Mouse (Mus musculus) CH12F3 (cell line): ENCODE measurements around the gene Nkap.
"Not testable (repeated sequence)": the region's sequence is repeated elsewhere in the genome, so short reads cannot be mapped to it uniquely, and the experiment has no call there.

ENCODE experiments used
- in situ Hi-C: fragments of 300-500 bp; cut with MboI; formaldehyde crosslinking; loops from 2 replicates; pipeline ENCODE4 v1.14.3; 2020; ENCODE audit warnings: low sequenced_read_pairs

The Nkap gene

DNA sequence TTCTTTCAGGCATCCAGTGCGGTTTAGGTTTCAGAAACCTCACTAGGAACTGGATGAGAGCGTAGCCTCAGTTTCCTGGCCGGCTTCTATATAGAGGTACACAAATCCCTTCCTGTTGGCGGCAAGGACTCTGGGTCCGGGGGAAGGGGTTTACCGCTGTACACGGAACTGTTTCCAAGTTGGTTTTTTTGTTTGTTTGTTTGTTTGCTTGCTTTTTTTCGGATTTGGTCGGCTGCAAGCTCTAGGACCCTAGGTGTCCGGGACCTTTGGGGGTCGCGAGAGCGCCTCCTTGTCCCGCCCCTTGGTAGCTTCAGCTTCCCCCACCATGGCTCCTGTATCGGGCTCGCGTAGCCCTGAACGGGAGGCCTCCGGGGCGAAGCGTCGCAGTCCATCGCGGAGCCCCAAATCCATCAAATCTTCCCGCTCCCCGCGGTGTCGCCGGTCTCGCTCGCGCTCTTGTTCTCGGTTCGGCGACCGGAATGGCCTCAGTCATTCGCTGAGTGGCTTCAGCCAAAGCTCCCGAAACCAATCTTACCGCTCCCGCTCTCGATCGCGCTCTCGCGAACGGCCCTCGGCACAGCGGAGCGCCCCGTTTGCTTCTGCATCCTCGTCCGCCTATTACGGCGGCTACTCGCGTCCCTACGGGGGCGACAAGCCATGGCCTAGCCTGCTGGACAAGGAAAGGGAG, at the start of gene Nkap:
Nkap (plus strand) TSS at position 125 of the 688 bp plus-strand sequence.
- in situ Hi-C loops: no loop called here

DNA sequence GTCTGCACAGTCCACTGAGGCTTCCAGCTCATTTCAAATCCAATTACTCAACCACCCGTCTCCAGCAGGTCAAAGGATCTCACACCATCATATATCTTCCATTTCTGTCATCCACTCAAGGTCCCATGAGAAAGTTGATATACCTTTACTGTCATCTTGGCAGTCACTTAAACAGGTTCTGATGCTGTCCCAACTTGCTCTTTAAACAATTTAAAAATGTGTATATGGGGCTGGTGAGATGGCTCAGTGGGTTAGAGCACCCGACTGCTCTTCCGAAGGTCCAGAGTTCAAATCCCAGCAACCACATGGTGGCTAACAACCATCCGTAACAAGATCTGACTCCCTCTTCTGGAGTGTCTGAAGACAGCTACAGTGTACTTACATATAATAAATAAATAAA, 46.2 kb upstream of the Nkap start:
- in situ Hi-C loops: not testable (repeated sequence)

DNA sequence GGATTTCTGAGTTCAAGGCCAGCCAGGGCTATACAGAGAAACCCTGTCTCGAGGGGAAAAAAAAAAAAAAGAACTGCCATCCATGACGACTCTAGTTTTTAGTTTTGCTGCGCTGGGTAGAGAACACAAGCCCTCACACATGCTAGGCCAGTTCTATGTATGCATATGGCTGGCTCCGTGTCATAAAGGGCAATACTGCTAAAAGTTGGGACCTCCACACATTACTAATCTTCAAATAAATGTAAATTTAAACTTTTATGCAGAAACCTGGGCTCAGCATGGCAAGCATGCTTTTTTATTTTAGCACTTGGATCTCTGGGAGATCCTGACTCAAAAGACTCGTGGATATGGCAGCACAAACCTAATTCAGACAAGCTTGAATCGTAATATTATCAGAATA, 45.4 kb upstream of the Nkap start:
- in situ Hi-C loops: no loop called here

DNA sequence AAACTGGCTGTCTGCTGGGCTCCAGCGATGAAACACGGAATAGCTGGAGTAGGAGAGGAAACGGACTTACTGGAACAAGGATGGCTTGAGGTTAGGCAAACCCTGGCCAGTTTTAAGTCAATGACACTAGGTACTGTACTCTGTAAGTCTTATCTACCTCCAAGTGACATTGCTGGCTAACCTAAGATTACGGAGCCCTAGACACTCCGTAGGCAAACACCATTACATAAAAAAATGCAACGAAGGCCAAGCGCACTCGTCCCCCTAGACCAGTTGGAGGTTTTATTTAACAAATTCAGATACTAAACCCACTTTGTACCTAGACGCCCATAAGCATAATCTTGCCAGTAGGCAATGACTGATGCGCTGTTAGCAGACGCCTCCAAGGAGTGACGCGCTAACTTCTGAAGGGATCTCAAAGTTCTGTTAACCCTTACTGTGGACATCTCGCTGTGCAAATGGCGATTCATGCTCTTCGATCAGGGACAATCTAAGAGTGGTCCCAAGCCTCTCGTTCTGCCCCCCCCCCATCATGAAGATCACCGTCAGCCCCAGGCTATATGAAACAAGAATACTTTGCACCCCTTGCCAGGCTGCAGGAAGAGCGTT, 42.2 kb upstream of the Nkap start:
- in situ Hi-C loops: no loop called here

DNA sequence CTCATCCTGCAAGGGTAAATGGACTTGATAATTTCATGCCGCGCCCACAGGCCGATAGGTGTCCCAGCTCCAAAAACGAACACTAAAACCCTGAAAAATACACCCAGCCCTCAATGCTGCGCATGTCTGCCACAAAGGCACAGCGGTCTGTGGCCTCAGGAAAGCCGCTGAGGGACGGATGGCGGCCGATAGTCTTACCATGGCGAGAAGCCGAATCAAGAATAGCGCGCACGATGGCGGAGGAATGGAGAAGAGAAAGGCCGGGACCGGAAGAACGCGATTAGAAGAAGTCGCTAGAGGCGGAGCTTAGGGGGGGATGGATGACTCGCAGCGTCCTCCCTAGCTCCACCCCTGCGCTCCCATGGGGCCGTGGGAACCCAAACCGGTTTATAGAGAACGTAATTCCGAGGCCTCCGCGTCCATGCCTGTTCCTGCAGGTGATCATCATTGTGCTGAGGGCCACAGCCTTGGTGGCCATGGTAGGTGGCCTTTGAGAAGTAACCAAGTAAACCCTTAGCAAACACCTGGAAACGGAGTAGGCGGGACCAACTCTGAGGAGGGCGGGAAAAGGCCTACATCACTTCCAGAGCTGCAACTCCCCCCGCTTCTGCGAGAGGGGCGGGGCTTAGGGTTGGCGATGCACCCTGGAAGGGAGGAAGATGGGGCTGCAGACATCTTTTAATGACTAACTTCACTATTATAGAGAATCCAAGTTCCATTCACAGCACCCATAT, 41.5 kb upstream of the Nkap start, which contains the start of gene Rpl39:
Rpl39 (minus strand) TSS at position 476 of the 734 bp plus-strand sequence.
- in situ Hi-C loops: no loop called here

DNA sequence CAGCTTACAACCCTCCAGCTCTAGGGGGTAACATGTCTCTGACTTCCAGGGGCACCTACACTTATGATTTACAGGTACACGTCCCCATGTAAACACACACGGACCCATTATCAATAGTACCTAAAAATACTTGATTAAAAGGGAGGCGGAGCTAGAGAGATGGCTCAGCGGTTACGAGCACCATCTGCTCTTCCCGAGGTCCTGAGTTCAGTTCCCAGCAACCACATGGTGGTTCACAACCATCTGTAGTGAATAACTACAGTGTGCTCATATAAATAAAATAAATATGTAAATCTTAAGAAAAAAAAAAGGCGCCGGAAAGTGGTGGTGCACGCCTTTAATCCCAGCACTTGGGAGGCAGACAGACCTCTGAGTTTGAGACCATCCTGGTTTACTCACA, 40.9 kb upstream of the Nkap start:
- in situ Hi-C loops: no loop called here

DNA sequence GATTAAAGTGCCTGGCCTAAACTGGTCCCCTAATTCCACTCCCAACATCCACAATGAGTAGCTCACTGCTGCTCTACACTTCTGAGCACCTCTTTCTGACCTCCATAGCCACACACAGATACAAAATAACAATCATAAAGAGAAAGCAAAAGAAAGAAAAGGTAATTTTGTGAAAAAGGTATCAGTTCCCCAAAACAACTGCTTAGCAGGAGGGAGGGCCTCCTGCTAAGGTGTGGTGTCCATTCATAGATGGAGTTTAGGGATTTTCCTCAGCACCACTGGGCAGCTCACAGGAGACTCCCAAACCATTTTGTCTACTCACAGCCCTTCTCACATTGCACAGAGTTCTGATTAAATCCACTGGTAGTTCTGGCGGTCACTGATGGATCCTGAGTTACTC, 37.8 kb upstream of the Nkap start:
- in situ Hi-C loops: no loop called here

DNA sequence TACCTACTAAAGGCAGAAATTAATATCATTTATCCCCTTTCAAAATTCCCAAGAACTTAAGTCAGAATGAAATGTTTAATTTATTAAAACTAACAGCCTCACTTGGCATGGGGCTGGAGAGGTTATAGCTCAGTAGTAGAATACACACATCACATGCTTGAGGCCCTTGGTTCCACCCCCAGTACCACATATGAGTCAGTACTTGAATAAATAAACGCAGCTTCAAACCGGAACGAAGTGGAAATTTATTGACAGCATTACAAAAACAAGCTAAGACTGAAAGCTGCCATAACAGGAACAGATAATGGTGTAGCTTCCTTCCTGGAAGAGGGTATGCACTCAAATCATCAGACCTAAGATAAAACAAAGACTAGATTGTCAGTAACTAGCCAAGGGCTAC, 35.1 kb upstream of the Nkap start:
- in situ Hi-C loops: no loop called here

DNA sequence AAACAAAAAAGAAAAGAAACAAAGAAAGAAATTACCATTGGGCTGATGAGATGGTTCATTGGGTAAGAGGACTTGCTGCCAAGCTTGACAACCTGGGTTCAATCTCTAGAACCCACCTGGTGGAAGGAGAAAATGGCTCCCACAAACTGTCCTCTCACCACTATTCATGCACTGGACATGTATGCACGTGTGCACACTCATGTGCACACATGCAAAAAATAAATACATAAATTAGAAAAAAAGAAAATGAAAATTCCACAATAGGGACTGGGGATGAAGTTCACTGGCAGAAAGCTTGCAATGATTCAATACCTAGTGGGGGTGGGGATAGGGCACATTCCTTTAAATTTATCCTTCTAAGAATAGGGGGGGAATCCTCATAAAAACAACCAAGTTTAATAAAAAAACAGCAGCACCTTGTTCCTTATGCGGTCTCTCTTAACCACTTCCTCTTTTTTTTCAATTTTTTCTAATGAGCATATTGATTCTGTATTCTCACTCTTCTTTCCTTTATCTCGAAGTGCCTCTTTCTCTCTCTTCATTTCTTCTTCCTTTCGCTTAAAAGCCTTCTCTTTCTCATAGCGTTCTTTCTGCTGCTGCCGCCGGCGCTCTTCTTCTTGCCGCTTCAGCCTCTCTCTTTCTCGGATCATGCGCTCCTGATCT, 31.4 kb upstream of the Nkap start:
- in situ Hi-C loops: no loop called here

DNA sequence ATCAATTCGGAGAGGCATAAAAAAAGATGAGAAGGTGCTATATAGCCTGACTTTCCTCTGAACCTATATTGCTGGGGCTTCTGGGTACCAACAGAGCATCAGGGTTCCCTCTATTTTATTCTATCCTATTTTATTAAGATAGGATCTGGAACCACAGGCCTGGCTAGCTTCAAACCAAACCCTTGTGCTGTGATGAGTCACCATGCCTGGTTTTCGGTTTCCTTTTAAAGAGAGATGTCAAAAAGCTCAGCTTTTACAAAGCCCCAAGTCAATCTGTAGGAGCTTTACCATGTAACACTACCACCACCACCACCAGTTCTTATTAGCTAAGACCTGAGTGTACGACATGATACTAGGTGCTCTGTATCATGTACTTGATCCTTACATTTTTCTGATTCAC, 27.9 kb upstream of the Nkap start:
- in situ Hi-C loops: no loop called here

DNA sequence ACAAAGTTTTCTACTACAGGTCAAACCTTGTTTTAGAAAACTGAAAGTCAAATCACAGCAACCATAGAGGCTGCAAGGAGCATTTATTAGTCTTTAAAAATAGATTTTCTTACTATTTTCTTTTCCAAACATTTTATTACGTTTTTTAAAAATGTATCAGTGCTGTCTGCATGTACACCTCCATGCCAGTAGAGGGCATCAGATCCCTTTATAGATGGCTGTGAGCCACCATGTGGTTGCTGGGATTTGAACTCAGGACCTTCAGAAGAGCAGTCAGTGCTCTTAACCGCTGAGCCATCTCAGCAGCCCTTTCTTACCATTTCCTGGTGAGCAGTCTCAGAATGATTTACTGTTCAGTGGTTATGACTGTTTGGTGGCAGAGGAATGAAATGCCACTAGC, 22.8 kb upstream of the Nkap start:
- in situ Hi-C loops: no loop called here

DNA sequence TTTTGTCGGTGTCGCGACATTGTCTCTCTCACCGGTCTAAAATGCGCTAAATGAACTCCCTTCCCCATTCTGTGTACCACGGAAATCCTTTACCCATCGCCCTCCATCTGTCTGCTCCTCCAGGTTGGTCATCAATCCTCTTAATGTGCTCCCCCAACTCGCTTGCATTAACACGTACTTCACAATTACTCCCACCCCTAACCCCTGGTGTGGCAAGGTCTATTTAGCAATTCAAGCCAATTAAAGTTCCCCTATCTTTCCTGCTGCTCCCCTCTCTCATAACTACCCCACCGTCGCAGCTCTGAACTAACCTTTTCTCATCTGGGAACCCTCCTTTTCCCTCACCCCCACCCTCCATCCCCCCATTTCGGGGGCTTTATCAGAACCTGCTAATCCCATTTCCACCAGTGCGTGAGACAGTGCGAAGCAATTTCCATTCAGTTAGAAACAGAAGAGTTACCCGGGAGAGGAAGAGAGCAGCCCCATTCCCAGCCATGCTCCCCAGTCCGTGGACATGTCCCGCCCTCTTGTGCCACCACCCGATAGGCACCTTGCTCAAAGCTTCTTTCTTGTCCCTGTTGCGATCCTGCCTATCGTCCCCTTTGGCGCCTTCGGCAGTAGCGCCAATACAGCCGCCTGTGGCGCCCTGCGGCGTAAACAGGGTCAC, 16.9 kb upstream of the Nkap start:
- in situ Hi-C loops: no loop called here

DNA sequence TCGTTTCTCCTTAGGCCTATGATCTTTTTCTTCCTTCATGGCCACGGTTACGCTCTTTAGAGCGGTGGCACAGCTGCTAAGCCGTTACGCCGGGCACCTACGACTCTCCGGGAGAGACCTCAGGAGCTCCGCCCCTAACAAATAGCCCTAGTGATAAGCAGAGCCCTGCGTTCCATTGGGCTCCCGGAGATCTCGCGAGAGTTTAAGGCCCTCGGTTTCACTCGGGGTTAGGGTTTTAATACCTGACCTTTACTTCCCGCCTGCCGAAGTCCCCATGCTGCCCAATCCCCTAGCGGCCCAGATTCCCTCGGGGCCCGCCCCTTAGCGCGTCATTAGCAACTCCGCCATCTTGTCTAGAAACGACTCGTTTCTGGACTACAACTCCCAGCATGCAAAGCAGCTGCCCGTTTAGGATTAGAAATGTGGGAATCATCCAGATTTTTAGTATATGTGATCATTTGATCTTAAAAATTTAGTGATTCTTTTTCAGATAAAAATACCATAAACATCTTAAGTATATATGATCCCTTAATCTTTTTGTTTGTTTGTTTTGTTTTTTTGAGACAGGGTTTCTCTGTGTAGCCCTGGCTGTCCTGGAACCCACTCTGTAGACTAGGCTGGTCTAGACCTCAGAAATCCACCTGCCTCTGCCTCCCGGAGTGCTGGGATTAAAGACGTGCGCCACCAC, 16.3 kb upstream of the Nkap start, which contains the start of gene Upf3b:
Upf3b (minus strand) TSS at position 130 of the 688 bp plus-strand sequence.
- in situ Hi-C loops: no loop called here

DNA sequence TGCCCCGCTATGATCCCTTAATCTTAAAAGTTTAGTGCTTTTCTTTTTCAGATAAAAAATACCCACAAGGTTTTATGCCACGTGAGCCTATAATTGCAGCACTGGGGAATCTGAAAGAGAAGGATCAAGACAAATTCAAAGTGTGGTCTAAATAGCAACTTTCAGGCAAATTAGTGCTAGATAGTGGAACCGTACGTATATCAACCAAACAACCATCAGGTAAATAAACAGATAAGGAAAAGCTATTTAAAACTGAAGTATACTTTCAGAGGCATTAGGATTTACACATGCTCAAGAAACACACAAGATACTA, 15.8 kb upstream of the Nkap start:
- in situ Hi-C loops: no loop called here

DNA sequence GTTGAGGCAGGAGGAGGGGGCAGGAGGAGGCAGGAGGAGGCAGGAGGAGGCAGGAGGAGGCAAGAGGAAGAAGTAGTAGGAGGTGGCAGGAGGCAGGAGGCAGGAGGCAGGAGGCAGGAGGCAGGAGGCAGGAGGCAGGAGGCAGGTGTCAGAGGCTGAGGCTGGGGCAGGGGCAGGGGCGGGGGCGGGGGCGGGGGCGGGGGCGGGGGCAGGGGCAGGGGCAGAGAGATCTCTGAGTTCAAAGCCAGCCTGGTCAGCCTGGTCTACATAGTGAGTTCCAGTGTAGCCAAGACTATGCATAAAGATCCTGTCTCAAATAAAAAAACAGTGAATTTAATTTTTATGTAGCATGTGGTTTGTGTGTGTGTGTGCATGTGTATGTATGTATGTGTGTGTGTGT, 9.5 kb upstream of the Nkap start:
- in situ Hi-C loops: no loop called here

DNA sequence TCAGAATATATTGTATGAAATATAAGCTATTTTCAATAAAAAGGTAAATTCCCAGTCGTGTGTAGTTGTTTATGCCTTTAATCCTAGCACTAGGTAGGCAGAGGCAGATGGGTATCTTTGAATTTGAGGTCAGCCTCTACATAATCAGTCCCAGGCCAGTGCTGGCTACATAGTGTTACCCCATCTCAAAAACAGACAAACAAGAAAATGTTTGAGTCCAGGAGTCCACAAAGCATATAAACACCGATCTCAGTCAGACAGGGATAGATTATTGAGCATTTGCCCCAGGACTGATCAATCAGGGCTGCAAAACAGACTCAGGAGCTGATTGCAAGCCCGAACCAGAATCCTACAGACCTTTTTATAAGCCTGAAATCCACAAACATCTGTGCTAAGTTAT, 7.0 kb upstream of the Nkap start:
- in situ Hi-C loops: no loop called here

DNA sequence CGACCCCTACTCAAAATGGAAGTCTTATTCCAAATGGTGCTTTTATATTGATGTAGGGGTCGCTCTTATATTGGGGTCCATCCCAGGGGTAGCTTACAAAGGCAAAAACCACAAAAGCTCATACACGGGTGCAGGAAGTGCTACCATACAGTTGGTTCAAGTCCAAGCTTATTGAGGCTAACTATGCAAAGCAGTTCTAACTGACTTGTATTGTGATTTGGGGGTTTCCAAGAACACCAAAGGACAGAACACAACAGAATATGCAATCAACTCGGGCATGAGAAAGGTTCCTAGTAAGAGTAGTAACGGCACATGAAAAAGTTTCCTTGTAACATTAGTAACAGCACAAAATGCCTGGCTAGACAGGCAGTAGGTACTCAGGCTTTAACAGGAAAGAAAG, 6.4 kb upstream of the Nkap start:
- in situ Hi-C loops: no loop called here

DNA sequence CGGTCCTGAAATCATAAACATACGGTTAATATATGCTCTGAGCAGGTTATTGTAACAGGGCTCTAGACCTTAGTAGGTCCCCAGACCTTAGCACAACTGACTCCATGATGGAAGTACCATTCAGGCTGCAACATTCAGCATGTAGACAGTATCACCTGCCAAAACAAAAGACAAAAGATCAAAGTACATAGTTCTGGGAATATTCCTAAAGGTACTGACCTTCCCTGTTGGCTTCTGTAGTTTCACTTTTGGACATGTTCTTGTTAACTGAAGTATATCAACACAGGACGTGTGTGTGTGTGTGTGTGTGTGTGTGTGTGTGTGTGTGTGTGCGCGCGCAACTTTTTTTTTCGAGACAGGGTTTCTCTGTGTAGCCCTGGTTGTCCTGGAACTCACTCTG, 1.1 kb upstream of the Nkap start:
- in situ Hi-C loops: no loop called here

DNA sequence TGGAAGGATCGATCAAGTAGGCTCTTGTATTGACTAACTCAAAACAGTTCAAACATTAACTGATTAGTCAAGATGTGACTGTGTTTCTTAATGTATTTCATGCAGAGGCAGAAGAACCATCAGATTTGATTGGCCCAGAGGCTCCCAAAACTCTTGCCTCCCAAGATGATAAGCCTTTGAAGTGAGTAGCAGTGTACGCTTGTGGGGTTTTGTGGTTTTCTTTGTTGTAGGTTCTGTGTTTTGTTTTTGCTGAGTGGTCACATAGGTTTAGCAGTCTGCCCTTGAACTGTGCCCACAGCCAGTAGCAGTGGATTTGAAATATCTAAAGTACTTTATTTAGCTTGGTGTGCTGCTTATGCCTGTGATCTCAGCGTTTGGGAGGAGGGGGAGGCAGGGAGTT, 15.1 kb downstream of the Nkap start:
- in situ Hi-C loops: no loop called here

DNA sequence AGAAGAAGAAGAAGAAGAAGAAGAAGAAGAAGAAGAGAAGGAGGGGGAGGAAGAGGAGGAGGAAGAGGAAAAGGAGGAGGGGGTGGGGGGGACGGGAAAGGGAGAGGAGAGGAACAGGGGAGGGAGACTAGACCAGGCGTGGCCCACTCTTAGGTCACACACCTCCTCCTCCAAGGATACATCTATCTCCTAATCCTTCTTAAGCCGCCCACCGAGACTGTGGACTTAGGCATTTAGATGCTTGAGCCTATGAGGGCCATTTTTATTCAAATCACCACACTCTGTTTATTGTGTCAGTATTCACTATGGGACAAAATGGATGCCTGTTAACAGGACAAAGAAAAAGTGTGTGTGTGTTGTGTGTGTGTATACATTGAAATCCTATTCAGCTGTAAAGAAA, 17.9 kb downstream of the Nkap start:
- in situ Hi-C loops: not testable (repeated sequence)

DNA sequence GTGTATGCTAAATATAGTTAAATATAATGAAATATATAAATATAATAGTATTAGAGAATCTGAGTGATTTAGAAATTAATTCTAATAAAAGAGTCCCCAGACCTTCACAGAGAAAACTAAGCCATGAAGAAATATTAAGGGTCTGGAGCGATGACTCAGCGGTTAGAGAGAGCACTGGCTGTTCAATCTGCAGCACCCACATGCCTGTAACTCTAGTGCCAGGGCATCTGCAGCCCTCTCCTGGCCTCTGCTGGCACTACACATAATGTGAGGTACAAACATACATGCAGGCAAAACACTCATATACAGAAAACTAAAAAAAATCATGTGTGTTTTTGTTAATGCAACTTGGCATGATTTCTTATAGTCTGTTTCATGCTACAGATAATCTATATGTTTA, 18.4 kb downstream of the Nkap start:
- in situ Hi-C loops: no loop called here
